Mouse (Mus musculus) G1E (cell line): ENCODE measurements around the gene Cul3.

ENCODE experiments used
- CTCF ChIP-seq: IDR thresholded peaks from 2 replicates; pipeline ENCODE4 v1.5.1; 2012; ENCODE audit warnings: low read depth, low read length, inconsistent platforms, mixed read lengths
- GATA2 ChIP-seq: IDR thresholded peaks from 2 replicates; pipeline ENCODE4 v1.6.1; 2012; ENCODE audit warnings: low read depth, low read length, inconsistent platforms, borderline replicate concordance
- POLR2AphosphoS5 ChIP-seq: IDR thresholded peaks from 2 replicates; pipeline ENCODE4 v1.6.1; 2012; ENCODE audit warnings: low read depth, low read length, inconsistent platforms; ENCODE audit not compliant: insufficient replicate concordance

DNA sequence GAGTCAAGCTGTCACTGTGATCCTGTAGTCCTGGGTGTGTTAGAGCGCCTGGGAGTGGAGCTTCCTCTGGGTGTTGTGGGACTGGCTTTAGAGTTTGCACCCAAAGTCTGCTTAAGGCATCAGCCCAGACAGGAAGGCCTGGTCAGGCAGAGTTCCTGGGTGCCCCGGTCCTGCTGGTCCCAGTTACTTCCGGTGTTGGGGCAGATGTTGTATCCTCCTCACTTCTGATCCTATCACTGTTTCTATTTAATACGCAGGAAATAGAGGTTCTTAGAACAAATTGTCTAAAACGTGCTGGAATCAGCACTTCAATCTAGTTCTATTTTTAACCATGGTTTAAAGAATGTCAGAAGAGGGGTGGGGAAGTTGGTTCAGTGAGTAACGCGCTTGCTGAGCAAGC, 49.2 kb upstream of the Cul3 start:
- TF ChIP-seq CTCF = no peak
- no peak for TF ChIP-seq GATA2
- TF ChIP-seq POLR2AphosphoS5 = no peak
